20 mouse cellular contexts compared by ENCODE assay signal in genomic region chr14:54607226-54607625, GRCm38 (mm10). TPM values are rescaled to one million over a fixed set of nuclear protein-coding genes. Genes with fewer than 3 reads are reported as not detected.
"Had no signal": no experiment of that assay in that cellular context is flagged by ENCODE, and none has a peak within 500 bp of the region (broad histone marks: within the 10 kb centered on the region; RNA-seq: fewer than 3 reads in every experiment).

No protein-coding gene starts in this region.

- DNase-seq: kidney, adult 9 months; kidney, postnatal 14 days; layer of hippocampus, adult 9-11 months; layer of hippocampus, postnatal 36 days; lung, embryonic 14.5 days; lung, postnatal 10 days; lung, postnatal 4 days; thymus, postnatal 36 days had no signal

- H3K4me3 ChIP-seq: limb, embryonic 15.5 days; midbrain, embryonic 12.5 days had no signal

- H3K9ac ChIP-seq: limb, embryonic 15.5 days; lung, embryonic 14.5 days; midbrain, embryonic 12.5 days had no signal

- ATAC-seq: intestine, embryonic 16.5 days had no signal

- H3K9me3 ChIP-seq: limb, embryonic 15.5 days; midbrain, embryonic 12.5 days had no signal

- H3K27ac ChIP-seq: limb, embryonic 15.5 days; midbrain, embryonic 12.5 days had no signal

- H3K4me2 ChIP-seq: limb, embryonic 15.5 days; lung, embryonic 14.5 days; midbrain, embryonic 12.5 days had no signal

- H3K27me3 ChIP-seq: limb, embryonic 15.5 days; midbrain, embryonic 12.5 days had no signal

RNA-seq across cellular contexts. Expression of gene Psmb11, which starts 14.0 kb away (rescaled TPM):
- total RNA-seq: megakaryocyte-erythroid progenitor cell, adult 5-6 weeks; midbrain, postnatal 0 days had no signal
- polyA plus RNA-seq: intestine, embryonic 16.5 days; large intestine, adult 2 months; limb, embryonic 15.5 days; liver, embryonic 16.5 days; lung, embryonic 14.5 days; midbrain, embryonic 12.5 days; midbrain, postnatal 0 days had no signal

RNA-seq across cellular contexts. Expression of gene Gm17606, which starts 33.5 kb away (rescaled TPM):
- total RNA-seq: layer of hippocampus, postnatal 36 days; left cerebral cortex, adult 8-10 months; left cerebral cortex, postnatal 25 days; megakaryocyte-erythroid progenitor cell, adult 5-6 weeks; midbrain, postnatal 0 days had no signal
- polyA plus RNA-seq: intestine, embryonic 16.5 days; large intestine, adult 2 months; limb, embryonic 11.5 days; liver, embryonic 16.5 days; lung, embryonic 14.5 days; midbrain, embryonic 12.5 days; midbrain, postnatal 0 days; neural tube, embryonic 14.5 days; thymus, postnatal 0 days had no signal
